Mouse (Mus musculus): Measurements from ENCODE around the gene Cox4i2. TPM values are rescaled to one million over a fixed set of nuclear protein-coding genes. Genes with fewer than 3 reads are reported as not detected.

The Cox4i2 gene
- polyA plus RNA-seq, 1 experiment, result 1.6 TPM

Other genes with a start within 250 kb of the Cox4i2 start
- gene Defb26, start 242.5 kb upstream of the Cox4i2 start, polyA plus RNA-seq (2012; rRNA removed), result not detected in 2 replicates
- not detected in 2 replicates for gene Defb28, start 235.9 kb upstream of the Cox4i2 start, polyA plus RNA-seq (2012; rRNA removed)
- gene Defb29, start 214.1 kb upstream of the Cox4i2 start, polyA plus RNA-seq (2012; rRNA removed), result not detected in 2 replicates
- gene Gm17416, start 184.8 kb upstream of the Cox4i2 start, polyA plus RNA-seq (2012; rRNA removed), result not detected in 2 replicates
- not detected in 2 replicates for gene Defb21, start 181.4 kb upstream of the Cox4i2 start, polyA plus RNA-seq (2012; rRNA removed)
- not detected in 2 replicates for gene Defb19, start 173.9 kb upstream of the Cox4i2 start, polyA plus RNA-seq (2012; rRNA removed)
- gene Defb45, start 154.8 kb upstream of the Cox4i2 start, polyA plus RNA-seq (2012; rRNA removed), result not detected in 2 replicates
- gene Defb36, start 149.8 kb upstream of the Cox4i2 start, polyA plus RNA-seq (2012; rRNA removed), result not detected in 2 replicates
- gene Defb25, start 131.1 kb upstream of the Cox4i2 start, polyA plus RNA-seq (2012; rRNA removed), result 0.78 and 1.1 TPM in 2 replicates
- 3.6 and 3.7 TPM in 2 replicates for gene Rem1, start 127.2 kb upstream of the Cox4i2 start, polyA plus RNA-seq (2012; rRNA removed)
- 102 and 126 TPM in 2 replicates for gene H13, start 84.7 kb upstream of the Cox4i2 start, polyA plus RNA-seq (2012; rRNA removed)
- gene Mcts2, start 67.1 kb upstream of the Cox4i2 start, polyA plus RNA-seq (2012; rRNA removed), result 5.8 and 6.4 TPM in 2 replicates
- 365 and 412 TPM in 2 replicates for gene Id1, start 17.9 kb upstream of the Cox4i2 start, polyA plus RNA-seq (2012; rRNA removed)
- gene Bcl2l1, start 77.6 kb downstream of the Cox4i2 start, polyA plus RNA-seq (2012; rRNA removed), result 42.4 and 43.6 TPM in 2 replicates
- 5.0 and 5.2 TPM in 2 replicates for gene Tpx2, start 93.8 kb downstream of the Cox4i2 start, polyA plus RNA-seq (2012; rRNA removed)
- gene Mylk2, start 157.2 kb downstream of the Cox4i2 start, polyA plus RNA-seq (2012; rRNA removed), result 0.04 and 0.10 TPM in 2 replicates
- 1.9 and 2.0 TPM in 2 replicates for gene Foxs1, start 179.0 kb downstream of the Cox4i2 start, polyA plus RNA-seq (2012; rRNA removed)
- gene Dusp15, start 197.5 kb downstream of the Cox4i2 start, polyA plus RNA-seq (2012; rRNA removed), result 0.06 TPM in 1 of 2 replicates, not detected in the other
- 0.12 TPM in 1 of 2 replicates, not detected in the other for gene Ttll9, start 208.3 kb downstream of the Cox4i2 start, polyA plus RNA-seq (2012; rRNA removed)

Measured in large intestine, adult 2 months (tissue).